Comparison of ENCODE assay signal across 10 mouse cellular contexts in the genomic region with DNA sequence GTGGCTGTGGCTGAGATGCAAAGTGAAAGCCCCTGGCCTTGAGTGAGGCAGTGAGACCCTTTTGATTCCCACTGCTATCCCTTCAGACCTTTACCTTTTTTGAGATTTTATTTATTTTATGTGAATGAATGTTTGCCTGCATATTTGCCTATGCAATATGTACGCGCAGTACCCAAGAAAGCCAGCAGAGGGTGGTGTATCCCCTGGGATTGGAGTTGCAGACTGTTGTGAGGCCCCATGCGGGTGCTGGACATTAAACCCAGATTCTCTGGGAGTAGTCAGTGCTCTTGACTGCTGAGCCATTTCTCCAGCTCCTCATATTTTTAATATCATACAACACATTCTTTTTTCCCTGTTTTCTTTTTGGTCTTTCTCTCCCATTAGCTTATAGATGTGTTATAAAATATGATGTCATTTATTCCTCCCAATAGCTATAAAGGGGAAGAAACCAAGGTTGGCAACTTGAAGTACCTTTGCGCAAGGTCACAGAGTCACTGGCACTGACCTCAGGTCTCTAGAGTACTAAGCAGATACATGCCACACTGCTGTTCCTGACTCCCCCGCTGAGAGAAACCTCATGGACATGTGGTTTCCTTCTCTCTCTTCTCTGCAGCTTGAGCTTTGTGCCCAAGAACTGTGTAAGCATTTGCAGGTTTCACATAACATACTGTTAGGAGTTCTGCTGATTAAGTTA. TPM values are rescaled to one million over a fixed set of nuclear protein-coding genes. Genes with fewer than 3 reads are reported as not detected.
DNase-seq lines count a peak whose midpoint lies in the region; ATAC-seq and TF ChIP-seq lines count a peak whose summit lies in the region.
"Had no signal": no experiment of that assay in that cellular context is flagged by ENCODE, and none has a peak within 500 bp of the region (broad histone marks: within the 10 kb centered on the region; RNA-seq: fewer than 3 reads in every experiment).

No protein-coding gene starts in this region.

- no peak overlapping the region for H3K27ac ChIP-seq in hindbrain, embryonic 10.5 days
- H3K27ac ChIP-seq in hindbrain, embryonic 16.5 days (ENCODE audit: low read depth, low read length): no peak overlapping the region
- H3K27ac ChIP-seq in ES-E14 (ENCODE audit: insufficient read depth, low read depth, low read length, poor library complexity, severe bottlenecking): no peak overlapping the region
- H3K27ac ChIP-seq: limb, embryonic 13.5 days had no signal

- H3K4me2 ChIP-seq in hindbrain, embryonic 16.5 days (ENCODE audit: low read length): no peak overlapping the region
- H3K4me2 ChIP-seq: limb, embryonic 13.5 days had no signal

- 66% methylated on average over 5 of the region's 5 CpGs for WGBS in hindbrain, embryonic 10.5 days
- WGBS in hindbrain, embryonic 16.5 days: 74% methylated on average over 5 of the region's 5 CpGs

- H3K27me3 ChIP-seq in hindbrain, embryonic 10.5 days (ENCODE audit: insufficient read depth, poor library complexity, severe bottlenecking): no peaks in the 10 kb centered on the region
- H3K27me3 ChIP-seq in hindbrain, embryonic 16.5 days (replicated peaks; ENCODE audit: control insufficient read depth, insufficient read depth, low read length): no peaks in the 10 kb centered on the region
- H3K27me3 ChIP-seq: limb, embryonic 13.5 days had no signal

- H3K9me3 ChIP-seq in hindbrain, embryonic 10.5 days: no peaks in the 10 kb centered on the region
- H3K9me3 ChIP-seq in hindbrain, embryonic 16.5 days (ENCODE audit: control insufficient read depth, low read length): no peaks in the 10 kb centered on the region
- H3K9me3 ChIP-seq in ES-E14 (ENCODE audit: control insufficient read depth, insufficient read depth, low read depth, low read length): no peaks in the 10 kb centered on the region
- H3K9me3 ChIP-seq: limb, embryonic 13.5 days had no signal

- H3K9ac ChIP-seq in hindbrain, embryonic 16.5 days (ENCODE audit: low read depth, low read length): no peak overlapping the region
- no peak overlapping the region for H3K9ac ChIP-seq in ES-E14 (ENCODE audit: insufficient read depth, low read depth, low read length, poor library complexity, severe bottlenecking)
- H3K9ac ChIP-seq: limb, embryonic 13.5 days had no signal

- H3K36me3 ChIP-seq in hindbrain, embryonic 10.5 days: peaks cover 52% of the 10 kb centered on the region
- H3K36me3 ChIP-seq in hindbrain, embryonic 16.5 days (ENCODE audit: control insufficient read depth, insufficient read depth, low read length): peaks cover 15% of the 10 kb centered on the region
- H3K36me3 ChIP-seq in ES-E14 (ENCODE audit: control insufficient read depth, insufficient read depth, low read length, poor library complexity, severe bottlenecking): no peaks in the 10 kb centered on the region; the same call in 1 of the 2 replicates

- in situ Hi-C loops in ES-E14 (cut with MboI; ENCODE audit: low sequenced_read_pairs in 2 of 2, unreplicated experiment in 2 of 2): loop anchor here in 1 of 2 experiments (10.0 kb wide), 1 partner anchor 89 kb away; the partner anchor contains the start of genes Fam57a and Vps53

- H3K4me1 ChIP-seq in hindbrain, embryonic 10.5 days (replicated peaks): no peaks in the 10 kb centered on the region
- no peaks in the 10 kb centered on the region for H3K4me1 ChIP-seq in hindbrain, embryonic 16.5 days (ENCODE audit: control insufficient read depth, insufficient read depth, low read depth, low read length)
- H3K4me1 ChIP-seq in ES-E14 (ENCODE audit: control insufficient read depth in 2 of 2, insufficient read depth in 2 of 2, low read length in 2 of 2, poor library complexity in 1 of 2): no peaks in the 10 kb centered on the region

- DNase-seq in hindbrain, embryonic 10.5 days (ENCODE audit: low spot score): peak; percentile 38
- DNase-seq in 3T3-L1 (ENCODE audit: low read depth, low spot score) (peak; percentile 58), ES-E14 (ENCODE audit: low read depth, low spot score) (peak; percentile 40)
- peak; percentile 46 for DNase-seq in c-Kit-positive CD71-positive TER-119-positive erythroid progenitor cells, embryonic 14.5 days (ENCODE audit: low spot score)
- peak; percentile 78 for DNase-seq in kidney, postnatal 4 days
- peak; percentile 62 for DNase-seq in retina, embryonic 14.5 days (ENCODE audit: low spot score)
- no peak for DNase-seq in yolk sac, embryonic 10.5 days (ENCODE audit: low spot score)

- ATAC-seq in hindbrain, embryonic 16.5 days: no peak

- no peak overlapping the region for H3K4me3 ChIP-seq in hindbrain, embryonic 10.5 days
- H3K4me3 ChIP-seq in hindbrain, embryonic 16.5 days (ENCODE audit: low read length): no peak overlapping the region
- H3K4me3 ChIP-seq in ES-E14 (ENCODE audit: insufficient read depth in 1 of 2, low read depth in 1 of 2, low read length in 2 of 2, poor library complexity in 1 of 2, severe bottlenecking in 1 of 2): no peak overlapping the region
- H3K4me3 ChIP-seq: erythroblast, embryonic 14.5 days; limb, embryonic 13.5 days had no signal

TF ChIP-seq in ES-E14, 5 proteins besides CTCF, POLR2A, EP300 and RAD21:
- no peak for TF ChIP-seq ZNF384 (IDR thresholded peaks at IDR 0.05; ENCODE audit: low read depth, low read length)
- peak; percentile 92; the same call in 1 of the 2 replicates for TF ChIP-seq ZC3H11A (IDR thresholded peaks at IDR 0.05; ENCODE audit: borderline replicate concordance, low read depth, low read length)
TF ChIP-seq in ES-E14: peak in this region for 1.

RNA-seq across cellular contexts. Expression of gene Rflnb, which starts 58.5 kb away (rescaled TPM):
- 14.4 and 15.9 TPM in 2 replicates for polyA plus RNA-seq in hindbrain, embryonic 10.5 days (2016; fragmentation: Nextera tagmentation; extraction: Ambion mirVana)
- polyA plus RNA-seq in hindbrain, embryonic 16.5 days (2015; fragmentation: Nextera tagmentation; extraction: Ambion mirVana): 12.8 and 13.7 TPM in 2 replicates
- total RNA-seq in ES-E14 (2012; rRNA removed): 1.2 and 2.9 TPM in 2 replicates
